Comparison of ENCODE assay signal across 8 mouse cellular contexts in genomic region chr15:103303916-103304615, GRCm38 (mm10). TPM values are rescaled to one million over a fixed set of nuclear protein-coding genes. Genes with fewer than 3 reads are reported as not detected.
DNase-seq lines count a peak whose midpoint lies in the region; ATAC-seq lines count a peak whose summit lies in the region.

No protein-coding gene starts in this region.

- no peaks in the 10 kb centered on the region for H3K36me3 ChIP-seq in lung, embryonic 15.5 days
- H3K36me3 ChIP-seq in embryonic facial prominence, embryonic 15.5 days, result peaks cover 3% of the 10 kb centered on the region; the same call in 1 of the 2 replicates
- H3K36me3 ChIP-seq in limb, embryonic 10.5 days, result peaks cover 5% of the 10 kb centered on the region
- no peaks in the 10 kb centered on the region for H3K36me3 ChIP-seq in neural tube, embryonic 15.5 days

- peaks cover 3% of the 10 kb centered on the region; the same call in 1 of the 2 replicates for H3K27me3 ChIP-seq in lung, embryonic 15.5 days
- 0 out of 2 replicates have a peak, but pooled peaks cover 4% of the 10 kb centered on the region for H3K27me3 ChIP-seq in embryonic facial prominence, embryonic 15.5 days
- H3K27me3 ChIP-seq in limb, embryonic 10.5 days (ENCODE audit: low read depth, poor library complexity, severe bottlenecking), result peaks cover 13% of the 10 kb centered on the region
- H3K27me3 ChIP-seq in neural tube, embryonic 15.5 days (replicated peaks), result no peaks in the 10 kb centered on the region

- DNase-seq in lung, adult 18-20 months, result no peak
- peak; percentile 63 for DNase-seq in limb, embryonic 10.5 days (ENCODE audit: low spot score)
- no peak for DNase-seq in ovary, postnatal 10 days (ENCODE audit: low spot score)
- DNase-seq in left cerebral cortex, adult 8-10 months (ENCODE audit: low spot score in 2 of 2), result no peak
- DNase-seq in spleen, postnatal 4 days (ENCODE audit: low spot score in 2 of 2), result no peak

- no peaks in the 10 kb centered on the region for H3K9me3 ChIP-seq in lung, embryonic 15.5 days
- no peaks in the 10 kb centered on the region for H3K9me3 ChIP-seq in embryonic facial prominence, embryonic 15.5 days (replicated peaks)
- no peaks in the 10 kb centered on the region for H3K9me3 ChIP-seq in limb, embryonic 10.5 days (replicated peaks)
- no peaks in the 10 kb centered on the region for H3K9me3 ChIP-seq in neural tube, embryonic 15.5 days (replicated peaks)

- peaks cover 82% of the 10 kb centered on the region for H3K4me1 ChIP-seq in lung, embryonic 15.5 days
- H3K4me1 ChIP-seq in embryonic facial prominence, embryonic 15.5 days, result peaks cover 76% of the 10 kb centered on the region
- H3K4me1 ChIP-seq in limb, embryonic 10.5 days, result peaks cover 94% of the 10 kb centered on the region
- peaks cover 86% of the 10 kb centered on the region for H3K4me1 ChIP-seq in neural tube, embryonic 15.5 days

- peak overlapping the region; percentile 96 for H3K27ac ChIP-seq in lung, embryonic 15.5 days
- peak overlapping the region; percentile 95 for H3K27ac ChIP-seq in embryonic facial prominence, embryonic 15.5 days (replicated peaks)
- H3K27ac ChIP-seq in limb, embryonic 10.5 days, result peak overlapping the region; percentile 94
- H3K27ac ChIP-seq in neural tube, embryonic 15.5 days (replicated peaks), result peak overlapping the region; percentile 99

- H3K4me2 ChIP-seq in lung, embryonic 15.5 days, result peak overlapping the region; percentile 73
- peak overlapping the region; percentile 73 for H3K4me2 ChIP-seq in embryonic facial prominence, embryonic 15.5 days (replicated peaks)
- peak overlapping the region; percentile 75 for H3K4me2 ChIP-seq in neural tube, embryonic 15.5 days

- H3K9ac ChIP-seq in lung, embryonic 15.5 days, result peak overlapping the region; percentile 57
- H3K9ac ChIP-seq in embryonic facial prominence, embryonic 15.5 days, result no peak overlapping the region
- peak overlapping the region; percentile 65 for H3K9ac ChIP-seq in neural tube, embryonic 15.5 days (replicated peaks)

- 4% methylated on average over 8 of the region's 8 CpGs for WGBS in lung, embryonic 15.5 days
- WGBS in embryonic facial prominence, embryonic 15.5 days, result 9% methylated on average over 8 of the region's 8 CpGs
- 1% methylated on average over 8 of the region's 8 CpGs for whole genome bisulfite sequencing in limb, embryonic 10.5 days
- 2% methylated on average over 8 of the region's 8 CpGs for WGBS in neural tube, embryonic 15.5 days

- peak overlapping the region; percentile 48 for H3K4me3 ChIP-seq in lung, embryonic 15.5 days
- H3K4me3 ChIP-seq in embryonic facial prominence, embryonic 15.5 days (replicated peaks), result peak overlapping the region; percentile 52
- peak overlapping the region; percentile 51 for H3K4me3 ChIP-seq in limb, embryonic 10.5 days
- H3K4me3 ChIP-seq in neural tube, embryonic 15.5 days (replicated peaks), result peak overlapping the region; percentile 43

- no peak for ATAC-seq in lung, embryonic 15.5 days (ENCODE audit: borderline replicate concordance, extremely low read depth, low FRiP score, low TSS enrichment)
- no peak for ATAC-seq in embryonic facial prominence, embryonic 15.5 days (ENCODE audit: insufficient number of reproducible peaks, low FRiP score, low TSS enrichment, low read depth)
- ATAC-seq in neural tube, embryonic 15.5 days (ENCODE audit: low FRiP score), result no peak

RNA-seq across cellular contexts. Expression of gene Gpr84, which starts 6.3 kb away (rescaled TPM):
- polyA plus RNA-seq in lung, embryonic 15.5 days (2015; fragmentation: Nextera tagmentation; extraction: Ambion mirVana), result 0.29 and 0.36 TPM in 2 replicates
- polyA plus RNA-seq in embryonic facial prominence, embryonic 15.5 days (2015; fragmentation: Nextera tagmentation; extraction: Ambion mirVana), result 0.50 and 0.73 TPM in 2 replicates
- polyA plus RNA-seq in limb, embryonic 10.5 days (2016; fragmentation: Nextera tagmentation; extraction: Ambion mirVana), result 0.28 and 0.30 TPM in 2 replicates
- polyA plus RNA-seq in neural tube, embryonic 15.5 days (2015; fragmentation: Nextera tagmentation; extraction: Ambion mirVana), result 0.33 and 0.60 TPM in 2 replicates
- 1 to 10 TPM in 2 of 4 experiments, under 1 TPM in 2; 0.76 to 6.8 (median 2.8) TPM for total RNA-seq in left cerebral cortex, adult 8-10 months (2022)

RNA-seq across cellular contexts. Expression of gene Copz1, which starts 31.6 kb away (rescaled TPM):
- 287 and 293 TPM in 2 replicates for polyA plus RNA-seq in lung, embryonic 15.5 days (2015; fragmentation: Nextera tagmentation; extraction: Ambion mirVana)
- polyA plus RNA-seq in embryonic facial prominence, embryonic 15.5 days (2015; fragmentation: Nextera tagmentation; extraction: Ambion mirVana), result 264 and 279 TPM in 2 replicates
- 305 and 309 TPM in 2 replicates for polyA plus RNA-seq in limb, embryonic 10.5 days (2016; fragmentation: Nextera tagmentation; extraction: Ambion mirVana)
- 190 and 207 TPM in 2 replicates for polyA plus RNA-seq in neural tube, embryonic 15.5 days (2015; fragmentation: Nextera tagmentation; extraction: Ambion mirVana)
- total RNA-seq in left cerebral cortex, adult 8-10 months (2022), result 10 to 100 TPM; 90.9 to 93.2 (median 91.9) TPM

RNA-seq across cellular contexts. Expression of gene Zfp385a, which starts 35.8 kb away (rescaled TPM):
- polyA plus RNA-seq in lung, embryonic 15.5 days (2015; fragmentation: Nextera tagmentation; extraction: Ambion mirVana), result 7.7 and 9.0 TPM in 2 replicates
- polyA plus RNA-seq in embryonic facial prominence, embryonic 15.5 days (2015; fragmentation: Nextera tagmentation; extraction: Ambion mirVana), result 16.1 and 18.9 TPM in 2 replicates
- polyA plus RNA-seq in limb, embryonic 10.5 days (2016; fragmentation: Nextera tagmentation; extraction: Ambion mirVana), result 22.1 and 22.8 TPM in 2 replicates
- 18.6 and 19.9 TPM in 2 replicates for polyA plus RNA-seq in neural tube, embryonic 15.5 days (2015; fragmentation: Nextera tagmentation; extraction: Ambion mirVana)
- 10 to 100 TPM; 60.6 to 78.6 (median 69.1) TPM for total RNA-seq in left cerebral cortex, adult 8-10 months (2022)

RNA-seq across cellular contexts. Expression of gene Nfe2, which starts 45.9 kb away (rescaled TPM):
- 3.6 and 4.7 TPM in 2 replicates for polyA plus RNA-seq in lung, embryonic 15.5 days (2015; fragmentation: Nextera tagmentation; extraction: Ambion mirVana)
- polyA plus RNA-seq in embryonic facial prominence, embryonic 15.5 days (2015; fragmentation: Nextera tagmentation; extraction: Ambion mirVana), result 2.0 and 2.3 TPM in 2 replicates
- polyA plus RNA-seq in limb, embryonic 10.5 days (2016; fragmentation: Nextera tagmentation; extraction: Ambion mirVana), result 5.9 and 6.1 TPM in 2 replicates
- 0.99 and 4.6 TPM in 2 replicates for polyA plus RNA-seq in neural tube, embryonic 15.5 days (2015; fragmentation: Nextera tagmentation; extraction: Ambion mirVana)
- total RNA-seq in left cerebral cortex, adult 8-10 months (2022), result not detected
